Mouse (Mus musculus) small intestine, adult 2 months (tissue): Measurements from ENCODE around the gene Mff.

ENCODE experiments used
- CTCF ChIP-seq: fragments of 200-500 bp; IDR thresholded peaks from 2 replicates; pipeline ENCODE4 v1.5.1; 2012; ENCODE audit warnings: low read depth, mild to moderate bottlenecking, control low read depth, inconsistent platforms, low read length, moderate library complexity, mixed read lengths; ENCODE audit not compliant: insufficient replicate concordance, insufficient read length; ENCODE audit errors: extremely low read depth
- POLR2A ChIP-seq: fragments of 200-500 bp; IDR thresholded peaks from 2 replicates; pipeline ENCODE4 v1.6.1; 2012; ENCODE audit warnings: low read depth, mild to moderate bottlenecking, control low read depth, inconsistent platforms, low read length, moderate library complexity

- TF ChIP-seq POLR2A: no peak
- TF ChIP-seq CTCF: no peak
These were observed 41.5 kb downstream of the Mff start for GRCm38 (mm10) chr1:82766227-82766626.
